Mouse (Mus musculus) cerebellum, adult 2 months (tissue): ENCODE results near the gene Dapk3.
A peak's percentile ranks its signal among the peaks of the same experiment; 100 is the strongest.

Source experiments
- CTCF ChIP-seq: fragments of 200-500 bp; IDR thresholded peaks from 2 replicates; pipeline ENCODE4 v1.5.1; 2011; ENCODE audit warnings: low read depth, mild to moderate bottlenecking, control low read depth, low read length, moderate library complexity, borderline replicate concordance; ENCODE audit not compliant: insufficient read depth
- POLR2A ChIP-seq: fragments of 200-500 bp; IDR thresholded peaks from 2 replicates; pipeline ENCODE4 v1.6.1; 2011; ENCODE audit warnings: low read length, control low read depth, borderline replicate concordance; ENCODE audit not compliant: insufficient read depth

- no peak for TF ChIP-seq POLR2A
- peak; percentile 13; the same call in 1 of the 2 replicates for TF ChIP-seq CTCF
Observed at GRCm38 (mm10) chr10:81143157-81143633, 39.6 kb upstream of the Dapk3 start.
